Mouse (Mus musculus): ENCODE results near the gene H2-M3. TPM values are rescaled to one million over a fixed set of nuclear protein-coding genes. Genes with fewer than 3 reads are reported as not detected.

Gene H2-M3
- polyA plus RNA-seq, 1 experiment from 2014 or later, result 1.9 TPM

- no peak overlapping the region for H3K9ac ChIP-seq (ENCODE audit: low read depth, low read length)
- no peaks in the 10 kb centered on the region for H3K9me3 ChIP-seq (replicated peaks; ENCODE audit: control insufficient read depth, low read length, poor library complexity, severe bottlenecking)
- H3K27ac ChIP-seq (ENCODE audit: low read length), result no peak overlapping the region
- H3K4me3 ChIP-seq (ENCODE audit: low read depth, low read length), result no peak overlapping the region
- no peaks in the 10 kb centered on the region for H3K36me3 ChIP-seq (ENCODE audit: control insufficient read depth, insufficient read depth, low read length)
- no peak overlapping the region for H3K4me2 ChIP-seq (ENCODE audit: low read length)
- 86% methylated on average over 2 of the region's 2 CpGs for whole genome bisulfite sequencing
- H3K4me1 ChIP-seq (ENCODE audit: control insufficient read depth, insufficient read depth, low read length), result no peaks in the 10 kb centered on the region
- ATAC-seq, result no peak
- H3K27me3 ChIP-seq (ENCODE audit: control insufficient read depth, insufficient read depth, low read depth, low read length), result no peaks in the 10 kb centered on the region
Observed at GRCm38 (mm10) chr17:37275626-37276248, 5.7 kb downstream of the H2-M3 start.

- H3K4me2 ChIP-seq (ENCODE audit: low read length), result no peak overlapping the region
- no peaks in the 10 kb centered on the region for H3K9me3 ChIP-seq (replicated peaks; ENCODE audit: control insufficient read depth, low read length, poor library complexity, severe bottlenecking)
- no peak overlapping the region for H3K4me3 ChIP-seq (ENCODE audit: low read depth, low read length)
- no peaks in the 10 kb centered on the region for H3K4me1 ChIP-seq (ENCODE audit: control insufficient read depth, insufficient read depth, low read length)
- H3K36me3 ChIP-seq (ENCODE audit: control insufficient read depth, insufficient read depth, low read length), result no peaks in the 10 kb centered on the region
- no peak for ATAC-seq
- no peaks in the 10 kb centered on the region for H3K27me3 ChIP-seq (ENCODE audit: control insufficient read depth, insufficient read depth, low read depth, low read length)
- H3K9ac ChIP-seq (ENCODE audit: low read depth, low read length), result no peak overlapping the region
- H3K27ac ChIP-seq (ENCODE audit: low read length), result no peak overlapping the region
Observed at GRCm38 (mm10) chr17:37276573-37276972, 6.6 kb downstream of the H2-M3 start.

GRCm38 (mm10) chr17:37280331-37280730, 10.3 kb downstream of the H2-M3 start:
- no peak overlapping the region for H3K4me2 ChIP-seq (ENCODE audit: low read length)
- 68% methylated on average over 1 of the region's 1 CpGs for WGBS
- H3K27ac ChIP-seq (ENCODE audit: low read length), result no peak overlapping the region
- H3K9ac ChIP-seq (ENCODE audit: low read depth, low read length), result no peak overlapping the region
- no peaks in the 10 kb centered on the region for H3K27me3 ChIP-seq (ENCODE audit: control insufficient read depth, insufficient read depth, low read depth, low read length)
- H3K36me3 ChIP-seq (ENCODE audit: control insufficient read depth, insufficient read depth, low read length), result no peaks in the 10 kb centered on the region
- no peak overlapping the region for H3K4me3 ChIP-seq (ENCODE audit: low read depth, low read length)
- no peaks in the 10 kb centered on the region for H3K4me1 ChIP-seq (ENCODE audit: control insufficient read depth, insufficient read depth, low read length)
- ATAC-seq, result no peak
- H3K9me3 ChIP-seq (replicated peaks; ENCODE audit: control insufficient read depth, low read length, poor library complexity, severe bottlenecking), result no peaks in the 10 kb centered on the region

GRCm38 (mm10) chr17:37283360-37283759, 13.3 kb downstream of the H2-M3 start, which contains the start of gene Olfr99:
Gene Olfr99 (minus strand): TSS chr17:37283460.
- WGBS, result 74% methylated on average over 1 of the region's 1 CpGs
- no peak for ATAC-seq
- no peak within 1 kb of the TSS for H3K9ac ChIP-seq (ENCODE audit: low read depth, low read length)

GRCm38 (mm10) chr17:37304213-37304612, 34.2 kb downstream of the H2-M3 start, which contains the start of gene Olfr101:
Gene Olfr101 (minus strand): TSS chr17:37304313.
- H3K4me2 ChIP-seq (ENCODE audit: low read length), result no peak within 1 kb of the TSS
- no peak within 1 kb of the TSS for H3K4me3 ChIP-seq (ENCODE audit: low read depth, low read length)
- ATAC-seq, result no peak
- H3K27ac ChIP-seq (ENCODE audit: low read length), result no peak within 1 kb of the TSS
- H3K36me3 ChIP-seq (ENCODE audit: control insufficient read depth, insufficient read depth, low read length), result no peaks in the 10 kb centered on the region
- 85% methylated on average over 4 of the region's 4 CpGs for WGBS
- no peaks in the 10 kb centered on the region for H3K9me3 ChIP-seq (replicated peaks; ENCODE audit: control insufficient read depth, low read length, poor library complexity, severe bottlenecking)
- no peak within 1 kb of the TSS for H3K9ac ChIP-seq (ENCODE audit: low read depth, low read length)
- no peaks in the 10 kb centered on the region for H3K27me3 ChIP-seq (ENCODE audit: control insufficient read depth, insufficient read depth, low read depth, low read length)
- H3K4me1 ChIP-seq (ENCODE audit: control insufficient read depth, insufficient read depth, low read length), result no peaks in the 10 kb centered on the region

More at GRCm38 (mm10) chr17:37283360-37283759, 13.3 kb downstream of the H2-M3 start, which contains the start of gene Olfr99:
- H3K36me3 ChIP-seq (ENCODE audit: control insufficient read depth, insufficient read depth, low read length), result no peaks in the 10 kb centered on the region
- H3K9me3 ChIP-seq (replicated peaks; ENCODE audit: control insufficient read depth, low read length, poor library complexity, severe bottlenecking), result no peaks in the 10 kb centered on the region
- H3K27ac ChIP-seq (ENCODE audit: low read length), result no peak within 1 kb of the TSS
- no peaks in the 10 kb centered on the region for H3K4me1 ChIP-seq (ENCODE audit: control insufficient read depth, insufficient read depth, low read length)
- H3K27me3 ChIP-seq (ENCODE audit: control insufficient read depth, insufficient read depth, low read depth, low read length), result no peaks in the 10 kb centered on the region
- H3K4me2 ChIP-seq (ENCODE audit: low read length), result no peak within 1 kb of the TSS
- no peak within 1 kb of the TSS for H3K4me3 ChIP-seq (ENCODE audit: low read depth, low read length)

- H3K27me3 ChIP-seq (ENCODE audit: control insufficient read depth, insufficient read depth, low read depth, low read length), result no peaks in the 10 kb centered on the region
- H3K36me3 ChIP-seq (ENCODE audit: control insufficient read depth, insufficient read depth, low read length), result no peaks in the 10 kb centered on the region
- no peak overlapping the region for H3K4me2 ChIP-seq (ENCODE audit: low read length)
- H3K4me1 ChIP-seq (ENCODE audit: control insufficient read depth, insufficient read depth, low read length), result no peaks in the 10 kb centered on the region
- WGBS, result 42% methylated on average over 4 of the region's 4 CpGs
- H3K4me3 ChIP-seq (ENCODE audit: low read depth, low read length), result no peak overlapping the region
- ATAC-seq, result no peak
- H3K9me3 ChIP-seq (replicated peaks; ENCODE audit: control insufficient read depth, low read length, poor library complexity, severe bottlenecking), result no peaks in the 10 kb centered on the region
- no peak overlapping the region for H3K27ac ChIP-seq (ENCODE audit: low read length)
- H3K9ac ChIP-seq (ENCODE audit: low read depth, low read length), result no peak overlapping the region
Observed at GRCm38 (mm10) chr17:37308483-37308882, 38.5 kb downstream of the H2-M3 start.

GRCm38 (mm10) chr17:37310146-37310699, 40.2 kb downstream of the H2-M3 start:
- 68% methylated on average over 2 of the region's 2 CpGs for WGBS

GRCm38 (mm10) chr17:37316954-37317353, 46.9 kb downstream of the H2-M3 start, which contains the start of gene Olfr102:
Gene Olfr102 (minus strand): TSS chr17:37317054.
- ATAC-seq, result no peak
- no peaks in the 10 kb centered on the region for H3K27me3 ChIP-seq (ENCODE audit: control insufficient read depth, insufficient read depth, low read depth, low read length)
- H3K4me1 ChIP-seq (ENCODE audit: control insufficient read depth, insufficient read depth, low read length), result no peaks in the 10 kb centered on the region
- no peak within 1 kb of the TSS for H3K4me2 ChIP-seq (ENCODE audit: low read length)
- H3K27ac ChIP-seq (ENCODE audit: low read length), result no peak within 1 kb of the TSS
- no peak within 1 kb of the TSS for H3K9ac ChIP-seq (ENCODE audit: low read depth, low read length)
- H3K9me3 ChIP-seq (replicated peaks; ENCODE audit: control insufficient read depth, low read length, poor library complexity, severe bottlenecking), result no peaks in the 10 kb centered on the region
- no peak within 1 kb of the TSS for H3K4me3 ChIP-seq (ENCODE audit: low read depth, low read length)
- H3K36me3 ChIP-seq (ENCODE audit: control insufficient read depth, insufficient read depth, low read length), result no peaks in the 10 kb centered on the region

More at GRCm38 (mm10) chr17:37310146-37310699, 40.2 kb downstream of the H2-M3 start:
- no peaks in the 10 kb centered on the region for H3K9me3 ChIP-seq (replicated peaks; ENCODE audit: control insufficient read depth, low read length, poor library complexity, severe bottlenecking)
- no peak overlapping the region for H3K4me2 ChIP-seq (ENCODE audit: low read length)
- no peak overlapping the region for H3K4me3 ChIP-seq (ENCODE audit: low read depth, low read length)
- no peak for ATAC-seq
- no peak overlapping the region for H3K27ac ChIP-seq (ENCODE audit: low read length)
- no peaks in the 10 kb centered on the region for H3K4me1 ChIP-seq (ENCODE audit: control insufficient read depth, insufficient read depth, low read length)
- H3K27me3 ChIP-seq (ENCODE audit: control insufficient read depth, insufficient read depth, low read depth, low read length), result no peaks in the 10 kb centered on the region
- H3K36me3 ChIP-seq (ENCODE audit: control insufficient read depth, insufficient read depth, low read length), result no peaks in the 10 kb centered on the region
- H3K9ac ChIP-seq (ENCODE audit: low read depth, low read length), result no peak overlapping the region

Measured in midbrain, embryonic 16.5 days (tissue).